Mouse (Mus musculus): ENCODE results near the gene Saysd1. TPM values are rescaled to one million over a fixed set of nuclear protein-coding genes. Genes with fewer than 3 reads are reported as not detected.

Saysd1 gene
- total and polyA plus RNA-seq, 2 experiments from 2014 or later = 6.8 to 11.4 TPM

- no peak overlapping the region for H3K4me2 ChIP-seq (ENCODE audit: low read depth, low read length)
- ATAC-seq (peak; percentile 82), DNase-seq (ENCODE audit: low spot score) (peak; percentile 89)
- H3K27ac ChIP-seq = no peak overlapping the region
- WGBS = 9% methylated on average over 6 of the region's 6 CpGs
- H3K4me3 ChIP-seq (ENCODE audit: low read length) = no peak overlapping the region
- TF ChIP-seq CTCF (IDR thresholded peaks at IDR 0.05; ENCODE audit: low read depth) = peak; percentile 93
- no peaks in the 10 kb centered on the region for H3K4me1 ChIP-seq (ENCODE audit: insufficient read depth, low read length)
- H3K27me3 ChIP-seq (ENCODE audit: insufficient read depth, low read length) = no peaks in the 10 kb centered on the region; the same call in 1 of the 2 replicates
- no peak overlapping the region for H3K9ac ChIP-seq (replicated peaks; ENCODE audit: low read length)
- no peaks in the 10 kb centered on the region for H3K9me3 ChIP-seq (ENCODE audit: low read length)
- no peaks in the 10 kb centered on the region for H3K36me3 ChIP-seq (ENCODE audit: insufficient read depth, low read length)
Measured at GRCm38 (mm10) chr14:20113964-20114363, 24.4 kb downstream of the Saysd1 start.

- WGBS = 68% methylated on average over 7 of the region's 7 CpGs
- H3K9me3 ChIP-seq (ENCODE audit: low read length) = no peaks in the 10 kb centered on the region
Measured at GRCm38 (mm10) chr14:20113189-20113961, 25.0 kb downstream of the Saysd1 start.

GRCm38 (mm10) chr14:20112218-20112617, 26.1 kb downstream of the Saysd1 start:
- ATAC-seq = no peak
- 77% methylated on average over 3 of the region's 3 CpGs for WGBS

More at GRCm38 (mm10) chr14:20113189-20113961, 25.0 kb downstream of the Saysd1 start:
- Histone ChIP-seq H3K4me1 (ENCODE audit: insufficient read depth, low read length) (no peaks in the 10 kb centered on the region), H3K4me2 (ENCODE audit: low read depth, low read length) (no peak overlapping the region), H3K27ac (no peak overlapping the region), H3K36me3 (ENCODE audit: insufficient read depth, low read length) (no peaks in the 10 kb centered on the region), H3K27me3 (ENCODE audit: insufficient read depth, low read length) (no peaks in the 10 kb centered on the region; the same call in 1 of the 2 replicates), H3K4me3 (ENCODE audit: low read length) (no peak overlapping the region), H3K9ac (replicated peaks; ENCODE audit: low read length) (no peak overlapping the region)
- no peak for DNase-seq (ENCODE audit: low spot score)
- TF ChIP-seq CTCF (IDR thresholded peaks at IDR 0.05; ENCODE audit: low read depth) = no peak
- no peak for ATAC-seq

GRCm38 (mm10) chr14:20110945-20111344, 27.4 kb downstream of the Saysd1 start:
- no peak overlapping the region for H3K27ac ChIP-seq
- ATAC-seq = no peak
- no peak for TF ChIP-seq CTCF (IDR thresholded peaks at IDR 0.05; ENCODE audit: low read depth)
- no peaks in the 10 kb centered on the region for H3K36me3 ChIP-seq (ENCODE audit: insufficient read depth, low read length)
- H3K27me3 ChIP-seq (ENCODE audit: insufficient read depth, low read length) = no peaks in the 10 kb centered on the region; the same call in 1 of the 2 replicates
- no peaks in the 10 kb centered on the region for H3K4me1 ChIP-seq (ENCODE audit: insufficient read depth, low read length)
- no peak overlapping the region for H3K4me2 ChIP-seq (ENCODE audit: low read depth, low read length)
- H3K9me3 ChIP-seq (ENCODE audit: low read length) = no peaks in the 10 kb centered on the region
- no peak for DNase-seq (ENCODE audit: low spot score)
- H3K9ac ChIP-seq (replicated peaks; ENCODE audit: low read length) = no peak overlapping the region
- H3K4me3 ChIP-seq (ENCODE audit: low read length) = no peak overlapping the region
- WGBS = 83% methylated on average over 1 of the region's 1 CpGs

More at GRCm38 (mm10) chr14:20112218-20112617, 26.1 kb downstream of the Saysd1 start:
- H3K27ac ChIP-seq = no peak overlapping the region
- no peak; the same call in 1 of the 2 replicates for TF ChIP-seq CTCF (IDR thresholded peaks at IDR 0.05; ENCODE audit: low read depth)
- H3K27me3 ChIP-seq (ENCODE audit: insufficient read depth, low read length) = no peaks in the 10 kb centered on the region; the same call in 1 of the 2 replicates
- H3K36me3 ChIP-seq (ENCODE audit: insufficient read depth, low read length) = no peaks in the 10 kb centered on the region
- H3K9me3 ChIP-seq (ENCODE audit: low read length) = no peaks in the 10 kb centered on the region
- no peak overlapping the region for H3K4me2 ChIP-seq (ENCODE audit: low read depth, low read length)
- DNase-seq (ENCODE audit: low spot score) = no peak
- no peaks in the 10 kb centered on the region for H3K4me1 ChIP-seq (ENCODE audit: insufficient read depth, low read length)
- no peak overlapping the region for H3K9ac ChIP-seq (replicated peaks; ENCODE audit: low read length)
- no peak overlapping the region for H3K4me3 ChIP-seq (ENCODE audit: low read length)

GRCm38 (mm10) chr14:20106271-20106670, 32.1 kb downstream of the Saysd1 start:
- WGBS = 84% methylated on average over 6 of the region's 6 CpGs

GRCm38 (mm10) chr14:20103207-20103606, 35.1 kb downstream of the Saysd1 start:
- no peak overlapping the region for H3K27ac ChIP-seq
- no peak for TF ChIP-seq CTCF (IDR thresholded peaks at IDR 0.05; ENCODE audit: low read depth)
- no peaks in the 10 kb centered on the region for H3K27me3 ChIP-seq (ENCODE audit: insufficient read depth, low read length)
- 38% methylated on average over 4 of the region's 4 CpGs for WGBS
- no peak overlapping the region for H3K4me2 ChIP-seq (ENCODE audit: low read depth, low read length)
- H3K36me3 ChIP-seq (ENCODE audit: insufficient read depth, low read length) = no peaks in the 10 kb centered on the region
- no peak for DNase-seq (ENCODE audit: low spot score)
- no peak overlapping the region for H3K4me3 ChIP-seq (ENCODE audit: low read length)
- no peaks in the 10 kb centered on the region for H3K4me1 ChIP-seq (ENCODE audit: insufficient read depth, low read length)
- H3K9me3 ChIP-seq (ENCODE audit: low read length) = no peaks in the 10 kb centered on the region
- no peak overlapping the region for H3K9ac ChIP-seq (replicated peaks; ENCODE audit: low read length)
- no peak for ATAC-seq

More at GRCm38 (mm10) chr14:20106271-20106670, 32.1 kb downstream of the Saysd1 start:
- H3K9ac ChIP-seq (replicated peaks; ENCODE audit: low read length) = no peak overlapping the region
- no peaks in the 10 kb centered on the region for H3K27me3 ChIP-seq (ENCODE audit: insufficient read depth, low read length)
- no peak for ATAC-seq
- no peak overlapping the region for H3K4me2 ChIP-seq (ENCODE audit: low read depth, low read length)
- H3K4me3 ChIP-seq (ENCODE audit: low read length) = no peak overlapping the region
- H3K36me3 ChIP-seq (ENCODE audit: insufficient read depth, low read length) = no peaks in the 10 kb centered on the region
- no peaks in the 10 kb centered on the region for H3K4me1 ChIP-seq (ENCODE audit: insufficient read depth, low read length)
- H3K9me3 ChIP-seq (ENCODE audit: low read length) = no peaks in the 10 kb centered on the region
- DNase-seq (ENCODE audit: low spot score) = no peak
- TF ChIP-seq CTCF (IDR thresholded peaks at IDR 0.05; ENCODE audit: low read depth) = no peak
- no peak overlapping the region for H3K27ac ChIP-seq

- DNase-seq (ENCODE audit: low spot score) (no peak), ATAC-seq (no peak)
- WGBS = 76% methylated on average over 5 of the region's 5 CpGs
- H3K36me3 ChIP-seq (ENCODE audit: insufficient read depth, low read length) = no peaks in the 10 kb centered on the region
- H3K4me1 ChIP-seq (ENCODE audit: insufficient read depth, low read length) = no peaks in the 10 kb centered on the region
- no peak overlapping the region for H3K4me3 ChIP-seq (ENCODE audit: low read length)
- no peak overlapping the region for H3K9ac ChIP-seq (replicated peaks; ENCODE audit: low read length)
- no peaks in the 10 kb centered on the region for H3K9me3 ChIP-seq (ENCODE audit: low read length)
- no peak overlapping the region for H3K4me2 ChIP-seq (ENCODE audit: low read depth, low read length)
- no peak for TF ChIP-seq CTCF (IDR thresholded peaks at IDR 0.05; ENCODE audit: low read depth)
- H3K27me3 ChIP-seq (ENCODE audit: insufficient read depth, low read length) = no peaks in the 10 kb centered on the region
- H3K27ac ChIP-seq = no peak overlapping the region
Measured at GRCm38 (mm10) chr14:20098061-20098460, 40.3 kb downstream of the Saysd1 start.

Data from hindbrain, postnatal 0 days (tissue).